Mouse (Mus musculus): ENCODE data around the gene Rgs14. TPM values are rescaled to one million over a fixed set of nuclear protein-coding genes. Genes with fewer than 3 reads are reported as not detected.
A peak's percentile ranks its signal among the peaks of the same experiment; 100 is the strongest.

Gene Rgs14
- total and polyA plus RNA-seq, 3 experiments: 0.23 to 1.9 (median 0.73) TPM

DNA sequence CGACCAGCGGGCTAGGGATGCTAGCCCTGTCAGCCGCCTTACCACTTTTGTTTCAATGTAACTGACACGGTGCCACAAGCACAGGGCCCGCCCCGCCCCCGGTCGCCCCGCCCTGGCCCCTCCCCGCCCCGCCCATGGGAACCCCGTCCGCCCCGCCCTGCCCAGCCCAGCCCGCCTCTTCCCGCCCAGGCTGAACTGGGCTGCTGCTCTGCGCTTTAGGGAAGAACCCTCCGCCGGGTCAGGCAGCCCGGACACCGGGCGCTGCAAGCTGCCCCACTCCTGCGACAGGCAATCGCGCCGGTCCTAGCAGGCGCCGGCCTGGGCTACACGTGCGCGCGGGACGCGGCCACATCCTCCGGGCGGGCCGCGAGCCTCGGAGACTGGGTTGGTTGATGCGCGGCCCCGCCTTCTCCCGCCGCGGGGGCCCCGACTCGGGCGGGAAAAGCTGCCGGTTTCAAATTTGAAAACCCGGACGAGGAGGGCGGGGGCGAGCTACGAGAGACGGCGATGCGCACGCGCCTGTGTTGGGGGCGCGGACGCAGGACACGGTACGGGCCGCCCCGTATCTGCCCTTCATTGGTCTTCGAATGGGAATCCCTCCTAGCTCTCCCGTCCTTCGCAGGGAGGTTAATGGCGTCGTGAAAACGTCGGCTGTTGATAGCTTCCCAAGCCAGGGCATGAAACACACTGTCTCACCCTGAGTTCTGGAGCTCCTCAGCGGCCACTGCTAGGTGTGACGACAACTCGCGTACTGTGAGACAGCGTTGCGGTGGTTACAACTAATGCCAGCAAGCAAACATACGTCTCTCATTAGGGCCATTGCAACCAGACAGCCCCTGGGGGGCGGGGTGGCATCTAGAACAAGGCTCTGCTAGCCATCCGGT is 39.6 kb upstream of the Rgs14 start, which contains the start of gene Mxd3:
Gene Mxd3 (minus strand): TSS at position 141 of the 884 bp plus-strand sequence.
- H3K79me2 ChIP-seq (replicated peaks; ENCODE audit: control insufficient read depth, insufficient read depth, low read length): no peaks in the 10 kb centered on the region
- H3K27ac ChIP-seq: no peak within 1 kb of the TSS
- peak within 1 kb of the TSS; percentile 51 for H3K9ac ChIP-seq (ENCODE audit: low read depth, low read length)
- intact Hi-C loops (cut with DNase I): loop anchor here (2.0 to 10.0 kb wide), 2 partner anchors 33 to 225 kb away; partner anchors contain the start of genes Lman2, Uimc1 and Zfp346
- H3K4me1 ChIP-seq (ENCODE audit: control insufficient read depth, insufficient read depth, low read length): peaks cover 2% of the 10 kb centered on the region; the same call in 1 of the 2 replicates
- under 1% methylated on average over 72 of the region's 82 CpGs for WGBS
- TF ChIP-seq EP300 (IDR thresholded peaks at IDR 0.05; ENCODE audit: insufficient read depth, low read depth, low read length) (no peak), POLR2A (IDR thresholded peaks at IDR 0.05; ENCODE audit: insufficient read depth, low read depth, low read length) (no peak), CTCF (IDR thresholded peaks at IDR 0.05) (no peak)
- H3K27me3 ChIP-seq (ENCODE audit: control insufficient read depth, insufficient read depth, low read length): no peaks in the 10 kb centered on the region
- peak within 1 kb of the TSS; percentile 60 for H3K4me3 ChIP-seq
- H3K36me3 ChIP-seq (ENCODE audit: control insufficient read depth, insufficient read depth, low read length): no peaks in the 10 kb centered on the region
- DNase-seq: peak; percentile 89 to 90

DNA sequence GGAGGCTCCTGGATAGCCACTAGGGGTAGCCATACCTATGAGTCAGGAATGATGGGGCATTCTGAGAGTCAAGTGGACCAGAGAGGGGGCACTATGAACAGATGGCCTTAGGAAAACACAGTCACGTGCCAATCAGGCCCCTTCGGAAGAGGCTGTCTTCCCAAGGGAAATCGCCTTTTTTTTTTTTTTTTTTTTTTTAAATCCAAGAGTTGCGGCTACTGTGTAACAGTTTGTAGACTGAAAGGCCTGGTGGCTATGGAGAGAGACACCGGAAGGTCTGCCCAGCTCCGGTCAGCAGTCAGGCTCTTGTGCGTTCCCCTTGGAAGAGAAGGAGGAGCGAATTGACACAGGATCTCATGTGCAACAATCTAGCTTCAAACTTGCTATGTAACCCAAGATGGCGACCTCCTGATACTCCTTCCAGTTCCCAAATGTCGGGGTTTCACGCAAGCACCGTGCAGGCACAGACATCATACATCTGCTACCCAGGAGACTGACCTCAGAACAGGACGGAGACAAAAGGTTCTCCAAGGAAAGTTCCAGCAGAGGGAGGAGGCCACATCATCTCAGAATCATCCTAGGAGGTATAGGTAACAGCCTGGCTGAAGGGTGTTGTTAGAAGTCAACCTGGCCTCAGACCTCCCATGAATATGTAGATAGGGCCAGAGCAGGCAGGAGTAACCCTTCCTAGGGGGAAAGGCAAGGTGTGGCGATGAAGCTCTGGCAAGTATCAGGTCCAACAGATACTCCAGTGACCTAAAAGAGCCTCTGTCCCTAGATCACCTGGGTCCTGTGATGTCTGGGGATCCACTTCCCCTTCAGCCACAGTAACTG is 38.7 kb upstream of the Rgs14 start:
- WGBS: 43% methylated on average over 14 of the region's 14 CpGs
- intact Hi-C loops (cut with DNase I): no loop called here
- DNase-seq: no peak
- Histone ChIP-seq H3K4me3 (peak overlapping the region; percentile 60), H3K4me1 (ENCODE audit: control insufficient read depth, insufficient read depth, low read length) (peaks cover 2% of the 10 kb centered on the region; the same call in 1 of the 2 replicates), H3K27me3 (ENCODE audit: control insufficient read depth, insufficient read depth, low read length) (no peaks in the 10 kb centered on the region), H3K9ac (ENCODE audit: low read depth, low read length) (no peak overlapping the region), H3K79me2 (replicated peaks; ENCODE audit: control insufficient read depth, insufficient read depth, low read length) (no peaks in the 10 kb centered on the region), H3K27ac (no peak overlapping the region), H3K36me3 (ENCODE audit: control insufficient read depth, insufficient read depth, low read length) (no peaks in the 10 kb centered on the region)
- TF ChIP-seq CTCF (IDR thresholded peaks at IDR 0.05): peak; percentile 37
- TF ChIP-seq POLR2A (IDR thresholded peaks at IDR 0.05; ENCODE audit: insufficient read depth, low read depth, low read length): no peak
- TF ChIP-seq EP300 (IDR thresholded peaks at IDR 0.05; ENCODE audit: insufficient read depth, low read depth, low read length): no peak

DNA sequence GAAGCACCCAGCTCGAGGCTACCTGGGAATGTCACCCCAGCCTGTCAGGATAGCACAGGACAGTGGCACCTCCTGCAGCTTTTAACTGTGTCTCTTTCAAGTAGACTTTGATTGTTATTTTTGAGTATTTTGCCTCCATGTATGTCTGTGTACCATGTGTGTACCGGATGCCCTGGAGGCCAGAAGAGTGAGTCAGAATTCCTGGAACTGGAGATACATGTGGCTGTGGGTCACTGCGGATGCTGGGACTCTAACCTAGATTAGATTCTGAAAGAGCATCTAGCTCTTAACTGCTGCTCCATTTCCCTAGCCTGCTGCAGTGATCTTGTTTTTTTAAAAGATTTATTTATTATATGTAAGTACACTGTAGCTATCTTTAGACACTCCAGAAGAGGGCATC is 37.2 kb upstream of the Rgs14 start:
- H3K36me3 ChIP-seq (ENCODE audit: control insufficient read depth, insufficient read depth, low read length): no peaks in the 10 kb centered on the region
- no peak overlapping the region for H3K4me3 ChIP-seq
- no peak overlapping the region for H3K9ac ChIP-seq (ENCODE audit: low read depth, low read length)
- H3K27ac ChIP-seq: no peak overlapping the region
- TF ChIP-seq EP300 (IDR thresholded peaks at IDR 0.05; ENCODE audit: insufficient read depth, low read depth, low read length) (no peak), POLR2A (IDR thresholded peaks at IDR 0.05; ENCODE audit: insufficient read depth, low read depth, low read length) (no peak), CTCF (IDR thresholded peaks at IDR 0.05) (no peak)
- intact Hi-C loops (cut with DNase I): no loop called here
- no peaks in the 10 kb centered on the region for H3K27me3 ChIP-seq (ENCODE audit: control insufficient read depth, insufficient read depth, low read length)
- WGBS: 53% methylated on average over 3 of the region's 3 CpGs
- no peaks in the 10 kb centered on the region for H3K79me2 ChIP-seq (replicated peaks; ENCODE audit: control insufficient read depth, insufficient read depth, low read length)
- peaks cover 2% of the 10 kb centered on the region; the same call in 1 of the 2 replicates for H3K4me1 ChIP-seq (ENCODE audit: control insufficient read depth, insufficient read depth, low read length)
- no peak for DNase-seq

DNA sequence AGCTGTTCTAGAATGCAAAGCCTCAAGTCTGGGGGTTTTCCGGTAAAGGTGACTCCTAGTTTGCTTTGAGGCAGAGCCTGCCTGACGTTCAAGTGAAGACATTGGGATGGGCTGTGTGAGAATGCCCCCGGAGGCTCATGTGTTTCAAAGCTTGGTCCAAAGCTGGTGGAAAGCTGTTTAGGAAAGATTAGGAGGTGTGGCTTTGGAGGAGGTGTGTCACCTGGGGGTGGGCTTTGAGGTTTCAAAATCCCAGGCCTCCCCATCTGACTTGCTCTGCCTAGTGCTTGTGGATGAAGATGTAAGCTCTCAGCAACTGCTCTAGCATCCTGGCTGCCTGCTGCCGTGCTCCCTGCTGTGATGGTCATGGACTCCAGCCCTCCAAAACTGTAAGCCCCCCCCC is 33.8 kb upstream of the Rgs14 start:
- intact Hi-C loops (cut with DNase I): no loop called here
- no peak for DNase-seq
- Histone ChIP-seq H3K4me3 (no peak overlapping the region), H3K9ac (ENCODE audit: low read depth, low read length) (no peak overlapping the region), H3K27ac (no peak overlapping the region), H3K27me3 (ENCODE audit: control insufficient read depth, insufficient read depth, low read length) (no peaks in the 10 kb centered on the region), H3K36me3 (ENCODE audit: control insufficient read depth, insufficient read depth, low read length) (no peaks in the 10 kb centered on the region), H3K4me1 (ENCODE audit: control insufficient read depth, insufficient read depth, low read length) (no peaks in the 10 kb centered on the region), H3K79me2 (replicated peaks; ENCODE audit: control insufficient read depth, insufficient read depth, low read length) (no peaks in the 10 kb centered on the region)
- 77% methylated on average over 4 of the region's 4 CpGs for WGBS
- TF ChIP-seq POLR2A (IDR thresholded peaks at IDR 0.05; ENCODE audit: insufficient read depth, low read depth, low read length): no peak
- TF ChIP-seq CTCF (IDR thresholded peaks at IDR 0.05): no peak

DNA sequence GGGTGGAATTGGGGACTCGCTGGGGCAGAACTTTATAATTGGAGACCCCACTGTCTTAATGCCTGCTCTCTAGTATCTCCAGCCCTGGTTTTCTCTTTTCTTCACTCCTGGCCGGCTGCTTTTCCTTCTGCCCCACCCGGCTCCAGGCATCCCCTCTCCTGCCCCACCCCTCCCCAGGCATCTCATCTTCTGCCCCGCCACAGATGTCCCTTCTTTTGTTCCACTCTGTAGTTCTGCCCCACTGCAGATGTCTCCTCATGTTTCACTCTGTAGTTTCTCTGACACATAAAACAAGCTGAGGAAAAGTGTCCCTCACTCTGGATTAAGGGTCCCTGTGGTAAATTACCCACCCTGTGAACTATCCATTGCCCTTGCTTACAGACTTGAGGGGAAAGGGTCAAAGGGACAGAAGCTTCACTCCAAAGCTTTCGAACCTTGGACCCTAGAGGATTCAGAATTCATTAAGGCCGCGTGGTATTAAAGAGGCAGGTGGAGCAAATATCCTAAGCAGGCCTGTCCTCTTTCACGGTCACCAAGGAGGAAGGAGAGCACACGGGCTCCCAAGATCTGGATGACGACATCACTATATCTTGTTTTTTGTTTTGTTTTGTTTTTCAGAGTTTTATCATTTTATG is 32.1 kb upstream of the Rgs14 start:
- Histone ChIP-seq H3K4me3 (no peak overlapping the region), H3K9ac (ENCODE audit: low read depth, low read length) (no peak overlapping the region), H3K79me2 (replicated peaks; ENCODE audit: control insufficient read depth, insufficient read depth, low read length) (no peaks in the 10 kb centered on the region), H3K27ac (no peak overlapping the region), H3K4me1 (ENCODE audit: control insufficient read depth, insufficient read depth, low read length) (no peaks in the 10 kb centered on the region), H3K27me3 (ENCODE audit: control insufficient read depth, insufficient read depth, low read length) (no peaks in the 10 kb centered on the region), H3K36me3 (ENCODE audit: control insufficient read depth, insufficient read depth, low read length) (no peaks in the 10 kb centered on the region)
- WGBS: 75% methylated on average over 10 of the region's 10 CpGs
- DNase-seq: no peak
- TF ChIP-seq EP300 (IDR thresholded peaks at IDR 0.05; ENCODE audit: insufficient read depth, low read depth, low read length): no peak
- no peak for TF ChIP-seq POLR2A (IDR thresholded peaks at IDR 0.05; ENCODE audit: insufficient read depth, low read depth, low read length)
- no peak for TF ChIP-seq CTCF (IDR thresholded peaks at IDR 0.05)
- intact Hi-C loops (cut with DNase I): no loop called here

Measured in heart, adult 2 months (tissue).